Mouse (Mus musculus) midbrain, embryonic 15.5 days (tissue): ENCODE measurements around the gene Nxph4. TPM values are rescaled to one million over a fixed set of nuclear protein-coding genes. Genes with fewer than 3 reads are reported as not detected.

Experiments
- ATAC-seq: fragments of 200-750 bp; cut with Nextera tagmentation; replicated peaks from 2 replicates; pipeline ENCODE4 v1.8.0; 2017; ENCODE audit warnings: moderate TSS enrichment
- H3K27ac ChIP-seq: fragments of 300-500 bp; sonication (generic); 2 replicates; pipeline ENCODE4 v1.5.1; 2015; ENCODE audit warnings: mild to moderate bottlenecking, inconsistent platforms
- H3K27me3 ChIP-seq: fragments of 300-500 bp; sonication (generic); replicated peaks from 2 replicates; pipeline ENCODE4 v1.6.1; 2015; ENCODE audit warnings: inconsistent platforms
- H3K36me3 ChIP-seq: fragments of 300-500 bp; sonication (generic); replicated peaks from 2 replicates; pipeline ENCODE4 v1.6.1; 2015; ENCODE audit warnings: inconsistent platforms
- H3K4me1 ChIP-seq: fragments of 300-500 bp; sonication (generic); 2 replicates; pipeline ENCODE4 v1.6.1; 2015; ENCODE audit warnings: inconsistent platforms
- H3K4me2 ChIP-seq: fragments of 300-500 bp; sonication (generic); 2 replicates; pipeline ENCODE4 v1.6.1; 2015; ENCODE audit warnings: inconsistent platforms, mild to moderate bottlenecking, moderate library complexity
- H3K4me3 ChIP-seq: fragments of 300-500 bp; sonication (generic); 2 replicates; pipeline ENCODE4 v1.5.1; 2015; ENCODE audit warnings: mild to moderate bottlenecking, inconsistent platforms
- H3K9ac ChIP-seq: fragments of 300-500 bp; sonication (generic); 2 replicates; pipeline ENCODE4 v1.6.1; 2015; ENCODE audit warnings: mild to moderate bottlenecking, inconsistent platforms
- H3K9me3 ChIP-seq: fragments of 300-500 bp; sonication (generic); 2 replicates; pipeline ENCODE4 v1.6.1; 2016; ENCODE audit warnings: inconsistent platforms
- WGBS: fragments of 180-500 bp; shearing (Covaris S2); methylation state at CpG from one replicate; pipeline ENCODE4 v1.1.7; 2015; ENCODE audit warnings: mixed read lengths; 5-methylcytosine and 5-hydroxymethylcytosine counted together
- polyA plus RNA-seq: library from polyadenylated mRNA; unstranded; fragments of >200 nt; fragmentation: Nextera tagmentation; extraction: Ambion mirVana; gene quantifications from 2 replicates; pipeline ENCODE4 v1.2.1, GENCODE M21; 2015

Gene Nxph4
- polyA plus RNA-seq, 1 experiment from 2014 or later: 93.7 TPM

GRCm38 (mm10) chr10:127564301-127564700, 29.9 kb upstream of the Nxph4 start:
- no peaks in the 10 kb centered on the region for H3K27me3 ChIP-seq
- H3K4me3 ChIP-seq: no peak overlapping the region
- WGBS: 57% methylated on average over 13 of the region's 13 CpGs
- H3K9ac ChIP-seq: no peak overlapping the region
- H3K27ac ChIP-seq: no peak overlapping the region
- peak; percentile 57; the same call in 1 of the 2 replicates for ATAC-seq
- no peaks in the 10 kb centered on the region for H3K9me3 ChIP-seq
- H3K36me3 ChIP-seq: peaks cover 77% of the 10 kb centered on the region
- no peaks in the 10 kb centered on the region for H3K4me1 ChIP-seq
- no peak overlapping the region for H3K4me2 ChIP-seq

- H3K4me3 ChIP-seq: no peak overlapping the region
- ATAC-seq: no peak
- H3K9ac ChIP-seq: no peak overlapping the region
- H3K36me3 ChIP-seq: peaks cover 80% of the 10 kb centered on the region
- 85% methylated on average over 8 of the region's 8 CpGs for WGBS
- no peak overlapping the region for H3K27ac ChIP-seq
- H3K9me3 ChIP-seq: no peaks in the 10 kb centered on the region
- H3K4me2 ChIP-seq: no peak overlapping the region
- H3K27me3 ChIP-seq: no peaks in the 10 kb centered on the region
- no peaks in the 10 kb centered on the region for H3K4me1 ChIP-seq
Observed at GRCm38 (mm10) chr10:127563840-127564239, 29.5 kb upstream of the Nxph4 start.

GRCm38 (mm10) chr10:127561145-127561544, 26.8 kb upstream of the Nxph4 start:
- no peak overlapping the region for H3K4me2 ChIP-seq
- no peak overlapping the region for H3K4me3 ChIP-seq
- H3K27me3 ChIP-seq: no peaks in the 10 kb centered on the region
- H3K36me3 ChIP-seq: peaks cover 85% of the 10 kb centered on the region
- H3K9me3 ChIP-seq: no peaks in the 10 kb centered on the region
- no peaks in the 10 kb centered on the region for H3K4me1 ChIP-seq
- H3K27ac ChIP-seq: no peak overlapping the region
- no peak for ATAC-seq
- no peak overlapping the region for H3K9ac ChIP-seq

DNA sequence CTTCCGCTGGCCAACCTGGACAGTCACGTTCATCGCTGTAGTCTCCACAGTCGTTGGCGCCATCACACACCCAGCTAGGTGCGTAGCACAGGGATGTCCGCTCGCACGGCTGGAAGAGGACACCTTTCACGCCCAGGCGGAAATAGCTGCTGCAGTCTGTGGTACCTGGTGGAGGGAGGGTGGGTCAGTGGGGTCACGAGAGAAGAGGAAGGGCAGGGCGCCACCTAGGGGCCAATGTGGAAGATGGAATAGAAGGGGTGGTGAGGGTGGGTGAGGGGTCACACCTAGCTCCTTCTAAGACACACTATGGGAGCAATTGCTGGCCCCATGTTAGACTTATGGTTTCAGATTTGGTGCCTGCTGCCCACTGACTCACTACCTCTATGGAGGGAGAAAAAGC, 23.0 kb upstream of the Nxph4 start:
- H3K27me3 ChIP-seq: no peaks in the 10 kb centered on the region
- no peak overlapping the region for H3K27ac ChIP-seq
- no peak overlapping the region for H3K9ac ChIP-seq
- WGBS: 90% methylated on average over 13 of the region's 13 CpGs
- H3K4me2 ChIP-seq: no peak overlapping the region
- no peaks in the 10 kb centered on the region for H3K4me1 ChIP-seq
- peaks cover 95% of the 10 kb centered on the region for H3K36me3 ChIP-seq
- no peaks in the 10 kb centered on the region for H3K9me3 ChIP-seq
- no peak for ATAC-seq
- no peak overlapping the region for H3K4me3 ChIP-seq

DNA sequence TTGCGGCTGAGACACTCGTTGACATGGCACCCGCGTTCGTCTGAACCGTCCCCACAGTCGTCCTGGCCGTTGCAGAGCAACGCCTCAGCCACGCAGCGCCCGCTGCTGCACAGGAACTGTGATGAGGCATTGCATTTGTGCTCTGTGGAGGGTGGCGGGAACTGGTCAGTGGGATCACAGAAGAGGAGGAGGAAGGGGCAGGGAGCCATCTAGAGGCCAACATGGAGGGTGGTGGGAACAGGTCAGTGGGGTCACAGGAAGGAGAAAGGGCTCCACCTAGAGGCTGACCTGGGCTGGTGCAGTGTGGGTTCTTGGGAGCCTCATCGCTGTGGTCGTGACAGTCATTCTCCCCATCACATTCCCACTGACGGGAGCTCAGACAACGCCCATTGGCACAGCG, 21.3 kb upstream of the Nxph4 start:
- Histone ChIP-seq H3K9ac (no peak overlapping the region), H3K27me3 (no peaks in the 10 kb centered on the region), H3K4me2 (no peak overlapping the region), H3K4me3 (no peak overlapping the region), H3K4me1 (no peaks in the 10 kb centered on the region), H3K27ac (no peak overlapping the region), H3K9me3 (no peaks in the 10 kb centered on the region), H3K36me3 (peaks cover 91% of the 10 kb centered on the region)
- 55% methylated on average over 18 of the region's 18 CpGs for WGBS
- no peak for ATAC-seq

GRCm38 (mm10) chr10:127549892-127550291, 15.5 kb upstream of the Nxph4 start:
- no peak for ATAC-seq
- Histone ChIP-seq H3K4me2 (no peak overlapping the region), H3K27me3 (no peaks in the 10 kb centered on the region), H3K9ac (no peak overlapping the region), H3K4me1 (no peaks in the 10 kb centered on the region), H3K27ac (no peak overlapping the region), H3K4me3 (no peak overlapping the region), H3K36me3 (peaks cover 84% of the 10 kb centered on the region), H3K9me3 (no peaks in the 10 kb centered on the region)
- 90% methylated on average over 17 of the region's 17 CpGs for WGBS

DNA sequence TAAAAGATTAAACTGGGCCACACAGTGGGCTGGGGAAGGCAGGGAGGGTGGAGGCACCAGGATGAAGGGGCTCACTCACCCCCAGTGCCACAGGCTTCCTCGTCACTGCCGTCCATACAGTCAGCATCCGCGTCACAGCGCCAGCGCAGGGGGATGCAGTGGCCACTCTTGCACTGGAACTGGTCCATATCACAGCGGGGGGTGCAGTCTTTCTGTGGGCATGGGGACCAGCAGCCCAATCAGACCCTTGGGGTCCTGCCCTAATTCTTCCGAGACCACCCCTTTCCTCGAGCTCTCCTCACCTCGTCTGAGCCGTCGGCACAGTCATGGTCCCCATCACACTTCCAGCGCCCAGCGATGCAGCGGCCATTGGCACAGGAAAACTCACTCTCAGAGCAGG, 13.9 kb upstream of the Nxph4 start:
- peaks cover 82% of the 10 kb centered on the region for H3K36me3 ChIP-seq
- H3K27ac ChIP-seq: no peak overlapping the region
- H3K4me1 ChIP-seq: no peaks in the 10 kb centered on the region
- no peaks in the 10 kb centered on the region for H3K27me3 ChIP-seq
- H3K9ac ChIP-seq: no peak overlapping the region
- no peak for ATAC-seq
- no peak overlapping the region for H3K4me3 ChIP-seq
- WGBS: 94% methylated on average over 15 of the region's 15 CpGs
- no peak overlapping the region for H3K4me2 ChIP-seq
- no peaks in the 10 kb centered on the region for H3K9me3 ChIP-seq

DNA sequence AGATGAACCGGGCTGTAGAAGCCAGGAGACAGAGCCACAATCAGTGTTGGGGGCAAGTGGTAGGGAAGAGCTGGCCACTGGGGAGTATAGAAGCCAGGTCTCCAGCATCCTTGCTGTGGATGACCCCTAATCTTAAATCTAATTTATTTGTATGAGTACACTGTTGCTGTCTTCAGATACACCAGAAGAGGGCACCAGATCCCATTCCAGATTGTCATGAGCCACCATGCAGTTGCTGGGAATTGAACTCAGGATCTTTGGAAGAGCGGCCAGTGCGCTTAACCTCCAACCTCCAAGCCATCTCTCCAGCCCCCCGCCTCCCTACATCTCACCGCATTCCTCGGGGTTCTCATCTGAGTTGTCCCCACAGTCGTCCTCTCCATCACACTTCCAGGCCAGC, 12.1 kb upstream of the Nxph4 start:
- Histone ChIP-seq H3K4me3 (no peak overlapping the region), H3K36me3 (peaks cover 73% of the 10 kb centered on the region), H3K27me3 (no peaks in the 10 kb centered on the region), H3K4me1 (0 out of 2 replicates have a peak, but pooled peaks cover 6% of the 10 kb centered on the region), H3K4me2 (no peak overlapping the region), H3K27ac (no peak overlapping the region), H3K9ac (no peak overlapping the region), H3K9me3 (no peaks in the 10 kb centered on the region)
- 92% methylated on average over 7 of the region's 7 CpGs for WGBS
- ATAC-seq: no peak

DNA sequence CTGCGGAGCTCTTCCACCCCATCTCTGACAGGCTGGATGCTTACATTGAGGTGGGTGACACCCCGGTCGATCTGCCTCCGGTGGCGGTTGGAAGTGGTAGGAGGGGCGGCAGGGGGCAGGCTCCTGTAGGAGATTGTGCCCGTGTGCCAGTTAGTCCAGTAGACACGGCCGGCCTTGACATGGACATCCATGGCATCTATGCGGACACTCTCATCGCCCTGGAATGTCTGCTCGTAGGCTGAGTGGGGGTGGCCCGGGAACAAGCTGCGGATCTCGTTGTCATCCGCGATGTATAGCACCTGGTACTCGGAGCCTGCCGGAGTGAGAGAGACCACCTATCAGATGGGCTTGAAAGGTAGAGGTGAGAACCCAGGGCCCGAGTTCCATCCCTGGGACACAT, 10.0 kb upstream of the Nxph4 start:
- no peak overlapping the region for H3K4me2 ChIP-seq
- H3K9ac ChIP-seq: no peak overlapping the region

GRCm38 (mm10) chr10:127543916-127544315, 9.6 kb upstream of the Nxph4 start:
- peaks cover 71% of the 10 kb centered on the region for H3K36me3 ChIP-seq
- 84% methylated on average over 3 of the region's 3 CpGs for WGBS
- no peak overlapping the region for H3K4me3 ChIP-seq
- no peak overlapping the region for H3K9ac ChIP-seq
- ATAC-seq: no peak
- H3K9me3 ChIP-seq: no peaks in the 10 kb centered on the region
- H3K27ac ChIP-seq: no peak overlapping the region
- 0 out of 2 replicates have a peak, but pooled peaks cover 6% of the 10 kb centered on the region for H3K4me1 ChIP-seq
- H3K4me2 ChIP-seq: no peak overlapping the region
- H3K27me3 ChIP-seq: no peaks in the 10 kb centered on the region

More for the DNA sequence above, 10.0 kb upstream of the Nxph4 start:
- Histone ChIP-seq H3K36me3 (peaks cover 66% of the 10 kb centered on the region), H3K4me1 (0 out of 2 replicates have a peak, but pooled peaks cover 6% of the 10 kb centered on the region), H3K27me3 (no peaks in the 10 kb centered on the region), H3K27ac (no peak overlapping the region), H3K9me3 (no peaks in the 10 kb centered on the region), H3K4me3 (no peak overlapping the region)
- WGBS: 93% methylated on average over 20 of the region's 20 CpGs
- ATAC-seq: no peak

DNA sequence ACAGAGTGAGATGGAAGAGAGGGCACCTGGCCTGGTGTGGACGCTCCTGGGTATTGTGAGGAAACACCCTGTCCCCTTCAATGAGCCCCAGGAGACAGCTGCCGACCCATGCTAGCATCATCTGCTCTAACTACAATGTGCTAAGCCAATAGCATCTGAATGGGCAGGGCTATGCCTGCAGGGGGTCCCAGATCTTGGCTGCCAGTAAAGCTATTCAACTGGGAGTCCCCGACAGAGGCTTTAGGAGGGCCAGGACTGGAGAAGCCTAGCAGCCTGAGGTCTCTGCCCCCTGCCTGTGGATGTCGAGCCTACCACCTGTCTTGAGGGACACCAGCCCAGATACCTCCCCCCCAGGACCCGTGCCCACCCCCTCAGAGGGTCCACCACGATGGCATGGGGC, 8.4 kb upstream of the Nxph4 start:
- ATAC-seq: no peak
- H3K36me3 ChIP-seq: peaks cover 61% of the 10 kb centered on the region
- no peak overlapping the region for H3K4me3 ChIP-seq
- H3K4me1 ChIP-seq: peaks cover 8% of the 10 kb centered on the region
- no peak overlapping the region for H3K4me2 ChIP-seq
- no peaks in the 10 kb centered on the region for H3K27me3 ChIP-seq
- WGBS: 40% methylated on average over 6 of the region's 6 CpGs
- peak overlapping the region; percentile 42; the same call in 1 of the 2 replicates for H3K27ac ChIP-seq
- H3K9ac ChIP-seq: no peak overlapping the region
- H3K9me3 ChIP-seq: no peaks in the 10 kb centered on the region

DNA sequence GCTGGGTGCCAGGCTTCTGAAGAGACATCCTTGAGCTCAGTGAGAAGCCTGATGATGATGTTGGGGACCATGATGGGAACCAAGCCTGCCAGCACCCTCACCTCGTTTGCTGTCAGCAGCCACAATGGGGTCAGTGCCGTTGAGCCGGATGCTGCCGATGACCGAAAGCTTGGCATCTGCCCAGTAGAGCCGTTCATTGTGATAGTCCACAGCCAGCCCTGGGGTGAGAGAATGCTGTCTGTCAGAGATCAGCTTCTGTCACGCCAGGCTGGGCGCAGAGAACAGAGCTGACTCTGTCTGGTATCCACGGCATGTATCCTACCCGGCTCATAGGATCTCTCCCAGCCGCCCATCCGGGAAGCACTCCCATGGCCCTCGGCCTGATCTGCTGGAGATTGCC, 7.7 kb upstream of the Nxph4 start:
- ATAC-seq: 0 out of 2 replicates have a peak, but pooled peaks have one; percentile 12
- H3K9me3 ChIP-seq: no peaks in the 10 kb centered on the region
- no peak overlapping the region for H3K4me3 ChIP-seq
- peaks cover 56% of the 10 kb centered on the region for H3K36me3 ChIP-seq
- no peak overlapping the region for H3K4me2 ChIP-seq
- H3K27ac ChIP-seq: peak overlapping the region; percentile 42; the same call in 1 of the 2 replicates
- peaks cover 13% of the 10 kb centered on the region for H3K4me1 ChIP-seq
- no peaks in the 10 kb centered on the region for H3K27me3 ChIP-seq
- WGBS: 49% methylated on average over 13 of the region's 13 CpGs
- no peak overlapping the region for H3K9ac ChIP-seq

GRCm38 (mm10) chr10:127541510-127541909, 7.2 kb upstream of the Nxph4 start:
- Histone ChIP-seq H3K4me1 (peaks cover 19% of the 10 kb centered on the region), H3K9me3 (no peaks in the 10 kb centered on the region), H3K9ac (no peak overlapping the region), H3K27me3 (no peaks in the 10 kb centered on the region), H3K27ac (no peak overlapping the region), H3K36me3 (peaks cover 51% of the 10 kb centered on the region), H3K4me2 (no peak overlapping the region), H3K4me3 (no peak overlapping the region)
- ATAC-seq: no peak
- WGBS: 94% methylated on average over 8 of the region's 8 CpGs
